Mouse (Mus musculus) frontal cortex, adult 2 months (tissue): ENCODE measurements around the gene Ubqln4. TPM values are rescaled to one million over a fixed set of nuclear protein-coding genes. Genes with fewer than 3 reads are reported as not detected.

Experiments
- DNase-seq, 2 experiments: peaks; one replicate each; pipeline ENCODE4 v3.0.0; 2022; ENCODE audit warnings: low spot score in 1 of 2; ENCODE audit errors: extremely low spot score in 1 of 2
- polyA plus RNA-seq: library from polyadenylated mRNA; depleted of rRNA; stranded (reverse); fragments of >200 nt; gene quantifications from 2 replicates; pipeline ENCODE4 v1.2.3, GENCODE M21; 2012

Ubqln4 gene
- polyA plus RNA-seq, 1 experiment, result 102 TPM

DNA sequence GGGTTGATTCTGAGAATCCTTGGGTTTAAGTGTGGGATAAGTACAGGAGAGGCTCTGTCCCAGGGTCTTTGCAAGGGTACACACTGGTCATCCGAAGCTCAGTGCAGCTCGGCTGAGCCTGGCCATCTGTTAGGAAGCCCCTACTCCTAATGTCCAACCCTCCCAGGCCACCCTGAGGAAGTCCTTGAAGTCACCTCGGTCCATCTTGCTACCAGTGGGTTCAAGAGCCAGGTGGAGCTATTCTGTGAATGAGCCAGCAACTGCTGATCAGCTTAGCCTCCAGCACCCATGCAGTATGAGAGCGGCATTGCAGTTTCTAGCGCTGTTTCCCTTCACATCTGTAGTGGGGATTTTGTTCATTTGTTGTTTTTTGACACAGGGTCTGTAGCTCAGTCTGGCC, 13.5 kb upstream of the Ubqln4 start:
- DNase-seq, result no peak

DNA sequence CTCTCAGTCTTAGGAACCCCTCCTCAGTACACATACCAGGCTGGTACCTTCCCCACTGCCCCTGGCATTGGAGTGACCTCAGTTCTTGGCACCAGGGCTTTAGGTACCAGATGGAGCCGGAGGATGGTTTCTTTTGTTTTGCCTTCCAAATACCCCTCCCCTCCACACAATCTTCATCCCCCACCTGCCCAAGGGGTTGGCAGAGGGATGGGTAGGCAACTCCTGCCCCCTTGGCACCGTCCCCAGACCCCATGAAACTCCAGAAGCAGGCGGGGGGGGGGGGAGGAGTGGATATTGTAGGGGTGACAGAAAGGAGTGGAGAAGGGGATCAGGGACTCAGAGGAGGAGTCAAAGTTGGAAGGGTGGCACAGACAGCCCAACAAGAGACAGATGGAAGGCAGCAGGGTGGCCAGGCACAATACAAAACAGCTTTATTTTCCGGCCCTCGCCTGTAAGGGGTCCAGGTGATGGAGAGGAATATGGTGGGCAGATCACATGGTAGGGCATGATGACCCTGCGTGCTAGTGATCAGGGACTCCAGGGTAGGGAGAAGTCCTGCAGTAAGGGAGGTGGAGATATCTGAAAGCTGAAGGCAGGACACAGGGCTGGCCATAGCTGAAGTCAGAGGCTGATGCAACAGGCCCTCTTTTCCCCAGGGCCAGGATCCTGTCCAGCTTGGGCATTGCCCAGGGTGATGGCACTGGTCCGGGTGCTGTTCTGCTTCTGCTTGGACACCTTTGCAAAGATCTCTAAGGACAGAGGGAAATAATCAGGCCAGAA, 11.7 kb upstream of the Ubqln4 start:
- DNase-seq, result no peak

DNA sequence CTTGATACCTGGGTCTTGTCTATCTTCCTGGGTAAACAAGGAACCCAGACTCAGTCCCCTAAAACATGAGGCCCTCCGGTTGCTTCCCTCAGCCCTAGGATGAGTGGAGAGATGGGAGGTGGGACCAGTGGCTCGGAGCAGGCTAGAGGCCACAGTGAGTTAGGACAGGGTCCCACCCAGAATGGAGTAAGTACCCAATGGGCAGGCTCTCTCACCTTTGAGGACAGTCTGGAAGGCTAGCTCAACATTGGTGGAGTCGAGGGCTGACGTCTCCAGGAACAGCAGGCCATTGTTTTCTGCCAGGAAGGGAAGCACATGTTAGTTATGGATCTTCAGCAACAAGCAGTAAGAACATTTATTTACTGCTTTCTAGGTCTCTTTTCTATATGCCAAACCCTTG, 11.1 kb upstream of the Ubqln4 start:
- DNase-seq, result no peak

DNA sequence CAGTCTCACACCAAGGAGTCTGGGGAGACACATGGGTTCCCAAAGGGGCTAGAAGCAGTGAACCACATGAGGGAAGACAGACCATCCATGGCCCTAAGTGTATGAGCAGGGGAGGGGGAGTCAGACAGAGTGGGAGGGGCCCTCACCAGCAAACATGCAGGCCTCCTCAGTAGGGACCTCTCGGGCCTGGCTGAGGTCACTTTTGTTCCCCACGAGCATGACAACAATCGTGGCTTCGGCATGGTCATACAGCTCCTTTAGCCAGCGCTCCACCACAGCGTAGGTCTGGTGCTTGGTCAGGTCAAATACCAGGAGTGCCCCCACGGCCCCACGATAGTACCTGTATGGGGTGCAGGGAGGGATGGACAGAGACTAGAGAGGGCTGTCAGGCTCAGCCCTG, 10.4 kb upstream of the Ubqln4 start:
- no peak for DNase-seq

DNA sequence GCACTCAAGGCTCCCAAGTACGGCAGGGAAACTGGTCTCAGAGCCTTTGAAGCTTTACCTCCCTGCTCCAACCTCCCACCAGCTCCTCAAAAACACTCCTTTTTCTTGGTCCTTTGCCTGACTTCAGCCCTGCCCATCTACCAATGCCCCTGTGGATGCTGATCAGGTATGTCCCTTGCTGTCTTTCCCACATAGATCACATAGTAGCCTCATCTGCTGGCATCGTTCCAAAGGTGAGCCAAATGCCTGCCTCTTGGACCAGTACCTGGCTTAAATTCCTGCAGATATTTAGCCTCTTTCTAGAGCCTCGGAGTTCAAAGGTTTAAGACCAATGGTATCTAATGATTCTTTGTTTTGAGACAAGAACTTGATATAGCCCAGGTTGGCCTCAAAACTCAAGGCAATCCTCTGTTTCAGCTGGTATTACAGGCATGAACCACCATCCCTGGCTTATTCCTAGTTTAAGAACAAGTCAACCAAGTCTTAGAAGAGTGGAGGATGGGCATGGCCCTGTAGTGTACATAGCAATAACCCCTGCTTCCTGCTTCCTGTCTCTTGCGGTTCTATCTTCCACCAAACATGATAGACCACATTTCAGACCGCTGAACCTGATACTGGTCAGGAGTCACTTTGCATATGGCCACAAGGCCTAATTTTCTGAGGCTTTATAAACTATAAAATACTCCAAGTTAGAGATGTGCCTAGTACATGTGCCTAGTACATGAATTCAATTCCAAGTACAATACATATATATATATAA, 9.7 kb upstream of the Ubqln4 start:
- no peak for DNase-seq

DNA sequence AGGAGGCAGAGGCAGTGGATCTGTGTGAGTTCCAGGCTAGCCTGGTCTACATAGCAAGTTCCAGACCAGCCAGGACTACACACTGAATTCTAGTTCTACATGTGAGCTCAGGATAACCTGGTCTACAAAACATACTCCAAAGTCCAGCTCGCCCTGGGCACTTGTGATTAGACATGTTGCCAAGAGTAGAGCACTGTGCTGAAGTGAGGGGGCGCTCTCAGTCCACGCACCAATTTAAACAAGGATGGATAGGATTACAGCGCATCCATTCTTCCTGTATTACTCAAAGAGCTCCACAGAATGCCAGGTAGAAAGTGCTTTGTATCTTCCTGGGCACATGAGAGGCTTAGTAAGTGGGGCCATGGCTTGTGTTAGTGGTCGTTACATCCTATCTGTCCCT, 9.0 kb upstream of the Ubqln4 start:
- DNase-seq, result no peak

DNA sequence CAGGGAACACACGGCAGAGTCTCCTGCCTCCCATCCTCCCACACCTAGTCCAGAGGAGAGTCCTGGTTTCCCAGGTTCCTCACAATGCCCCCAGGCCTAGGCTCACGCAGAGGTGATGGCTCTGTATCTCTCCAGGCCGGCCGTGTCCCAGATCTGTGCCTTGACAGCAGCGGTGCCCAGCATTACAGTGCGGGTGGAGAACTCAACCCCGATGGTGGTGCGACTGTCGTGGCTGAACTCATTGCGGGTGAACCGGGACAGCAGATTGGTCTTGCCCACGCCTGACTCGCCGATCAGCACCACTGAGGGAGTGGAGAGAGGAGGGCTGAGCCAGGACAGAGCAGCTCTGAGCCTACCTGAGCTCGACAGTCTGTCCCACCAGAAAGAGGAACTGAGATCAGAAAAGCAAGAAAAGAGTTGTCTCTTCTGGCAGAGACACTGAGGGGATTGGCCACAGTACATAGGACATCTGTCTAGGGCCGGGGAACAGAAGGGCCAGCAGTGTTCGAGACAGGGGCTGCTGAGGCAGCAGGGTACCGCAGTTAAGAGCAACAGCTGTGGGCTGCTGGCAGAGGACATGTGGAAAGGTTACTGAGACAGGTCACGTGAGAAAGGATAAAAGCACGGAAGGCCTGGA, 8.5 kb upstream of the Ubqln4 start:
- no peak for DNase-seq

DNA sequence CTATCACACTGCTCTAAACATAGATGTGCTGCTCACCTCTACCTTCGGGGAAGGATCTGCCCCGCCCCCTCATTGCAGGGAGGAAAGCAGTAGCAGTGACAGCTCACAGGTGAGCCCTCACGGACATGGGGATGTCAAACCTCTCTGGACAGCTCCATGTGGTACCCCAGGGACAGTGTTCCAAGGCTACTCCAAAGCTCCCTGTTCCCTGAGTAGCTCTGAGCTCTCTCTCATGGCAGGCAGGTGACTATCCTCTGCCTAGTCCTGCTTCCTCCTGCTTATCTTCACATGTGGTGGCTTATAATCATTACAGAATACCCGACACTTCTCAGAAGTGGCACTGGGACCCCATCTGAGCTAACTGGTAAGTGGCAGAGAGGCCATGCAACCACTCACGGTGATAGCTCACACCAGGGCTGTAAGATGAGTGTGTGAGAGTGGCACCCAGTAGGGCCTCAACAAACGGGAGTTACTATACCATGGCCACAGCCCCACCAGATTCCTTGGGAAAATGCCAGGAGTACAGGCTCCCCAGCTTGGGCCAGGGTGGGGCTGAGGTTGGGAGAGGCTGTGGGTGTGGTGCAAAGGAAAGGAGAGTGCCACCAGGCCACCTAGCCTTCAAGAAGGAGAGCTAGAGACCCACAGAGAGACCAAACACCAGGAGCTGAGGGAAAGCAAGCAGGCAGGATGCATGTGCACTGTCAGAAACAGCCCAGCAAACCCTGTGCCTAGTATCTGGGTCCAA, 6.7 kb upstream of the Ubqln4 start:
- no peak for DNase-seq

DNA sequence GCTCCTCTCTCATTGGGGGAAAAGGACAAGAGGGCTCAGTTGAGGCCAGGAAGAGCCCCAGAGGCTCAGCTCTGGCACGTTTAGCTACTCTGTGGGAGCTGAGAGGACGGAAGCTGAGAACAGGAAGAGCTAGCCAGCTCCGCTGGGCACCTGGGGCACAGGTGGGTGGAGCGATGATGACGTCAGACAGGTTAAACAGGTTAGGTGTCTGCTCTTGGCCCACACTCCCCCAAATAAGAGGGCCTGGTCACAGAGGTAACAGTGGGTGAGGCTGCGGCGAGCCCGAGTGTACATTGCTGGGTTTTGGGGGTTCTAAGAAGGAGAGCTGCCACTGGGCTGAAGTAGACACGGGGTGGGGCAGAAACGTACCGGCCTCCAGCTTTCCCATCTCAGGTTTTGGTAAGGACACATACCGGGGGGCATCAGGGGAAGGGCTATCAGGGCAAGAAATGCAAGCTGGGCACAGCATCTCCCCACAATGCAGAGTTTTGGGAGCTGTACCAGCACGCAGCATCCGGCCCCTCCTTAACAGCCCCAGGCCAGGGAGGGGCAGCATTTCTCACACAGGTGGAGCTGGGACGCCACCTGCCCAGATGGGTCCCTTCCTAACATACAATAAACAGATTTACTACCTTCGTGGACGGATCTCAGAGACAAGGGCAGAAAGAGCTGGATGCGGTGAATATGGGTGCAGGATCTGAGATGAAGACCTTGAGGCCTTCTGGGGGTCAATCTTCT, 5.2 kb upstream of the Ubqln4 start, which contains the start of gene Rab25:
TSS of gene Rab25 (minus strand) at position 121 of the 738 bp plus-strand sequence.
- DNase-seq, result no peak

DNA sequence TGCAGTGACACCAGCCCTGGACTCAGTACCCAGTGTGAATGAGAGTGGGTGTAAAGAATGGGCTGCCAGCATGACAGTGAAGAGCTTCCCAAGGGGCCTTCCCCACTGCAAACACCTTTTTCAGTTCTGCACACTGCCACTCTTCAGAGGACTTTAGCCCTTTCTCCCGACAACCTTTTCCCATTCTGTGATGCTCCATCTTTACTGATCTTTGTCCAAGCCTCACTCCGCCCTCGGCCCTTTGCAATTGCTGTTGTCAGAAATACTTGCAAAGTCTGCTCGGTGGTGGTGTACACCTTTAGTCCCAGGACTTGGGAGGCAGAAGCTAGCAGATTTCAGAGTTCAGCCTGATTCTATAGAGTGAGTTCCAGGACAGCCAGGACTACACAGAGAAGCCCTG, 2.0 kb upstream of the Ubqln4 start:
- no peak for DNase-seq

DNA sequence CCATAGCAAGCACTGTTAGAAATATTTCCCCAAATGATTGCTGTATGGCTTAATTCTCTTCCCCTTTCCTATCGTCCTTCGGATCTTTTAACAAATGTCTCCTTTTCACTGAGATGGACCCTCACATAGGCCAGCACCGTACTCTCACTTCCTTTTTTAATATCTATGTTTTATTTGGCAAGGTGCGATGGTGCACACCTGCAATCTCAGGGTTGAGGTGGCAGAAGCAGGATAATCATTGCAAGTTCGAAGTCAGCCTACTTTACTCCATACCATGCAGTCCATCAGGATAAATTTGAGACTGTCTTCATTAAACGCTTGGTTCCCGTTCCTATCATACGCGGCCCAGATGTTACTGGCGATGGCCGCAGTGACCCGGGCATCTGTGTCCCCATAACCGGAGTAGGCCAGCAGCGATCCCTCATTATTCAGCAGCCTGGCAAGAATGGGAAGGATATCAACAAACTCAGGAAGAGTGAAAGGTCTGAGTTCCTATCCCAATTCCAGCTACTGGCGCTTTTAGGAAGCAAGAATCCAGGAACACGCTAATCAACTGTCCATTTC, 1.4 kb upstream of the Ubqln4 start:
- DNase-seq, result no peak

DNA sequence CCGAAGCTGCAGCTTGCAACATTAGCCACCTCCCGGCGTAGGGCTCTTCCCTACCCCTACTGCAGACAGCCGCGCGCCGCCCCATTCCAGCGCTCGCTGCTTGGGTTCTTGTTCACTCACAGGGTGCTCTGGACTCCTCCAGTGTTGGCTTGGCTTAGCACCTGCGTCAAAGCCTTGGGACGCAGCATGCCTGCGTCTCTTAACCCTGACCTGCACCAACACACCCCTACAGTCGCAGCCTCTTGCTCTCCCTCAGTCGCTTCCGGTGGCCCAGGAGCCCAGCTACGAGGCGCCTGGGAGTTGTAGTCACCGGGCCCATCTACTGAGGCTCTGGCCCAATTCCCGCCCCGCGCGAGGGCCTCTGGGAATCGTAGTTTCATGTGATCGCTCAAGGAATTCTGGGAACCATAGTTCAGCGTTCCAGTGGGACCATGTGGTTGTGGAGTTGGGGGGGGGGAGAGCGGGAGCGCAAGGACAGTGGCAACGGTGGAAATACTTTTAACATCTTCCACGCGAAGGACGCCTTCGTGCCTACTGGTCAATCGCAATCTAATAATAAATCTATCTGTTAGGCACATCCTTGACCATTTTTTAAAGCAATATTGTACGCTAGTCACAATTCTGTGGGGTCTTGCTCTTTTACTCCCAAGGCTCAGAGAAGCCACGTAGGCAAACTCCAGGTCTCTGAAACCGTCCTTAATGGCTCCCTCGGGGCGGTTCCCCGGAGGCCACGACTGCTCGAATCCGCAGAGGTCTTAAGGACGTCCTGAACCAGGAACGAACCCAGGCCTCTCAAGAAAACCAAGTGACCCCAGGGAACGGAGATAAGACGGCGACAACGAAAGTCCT, 658 bp upstream of the Ubqln4 start, which contains the start of gene Lamtor2:
TSS of gene Lamtor2 (minus strand) at position 399 of the 849 bp plus-strand sequence.
- peak; percentile 98 to 99 for DNase-seq

DNA sequence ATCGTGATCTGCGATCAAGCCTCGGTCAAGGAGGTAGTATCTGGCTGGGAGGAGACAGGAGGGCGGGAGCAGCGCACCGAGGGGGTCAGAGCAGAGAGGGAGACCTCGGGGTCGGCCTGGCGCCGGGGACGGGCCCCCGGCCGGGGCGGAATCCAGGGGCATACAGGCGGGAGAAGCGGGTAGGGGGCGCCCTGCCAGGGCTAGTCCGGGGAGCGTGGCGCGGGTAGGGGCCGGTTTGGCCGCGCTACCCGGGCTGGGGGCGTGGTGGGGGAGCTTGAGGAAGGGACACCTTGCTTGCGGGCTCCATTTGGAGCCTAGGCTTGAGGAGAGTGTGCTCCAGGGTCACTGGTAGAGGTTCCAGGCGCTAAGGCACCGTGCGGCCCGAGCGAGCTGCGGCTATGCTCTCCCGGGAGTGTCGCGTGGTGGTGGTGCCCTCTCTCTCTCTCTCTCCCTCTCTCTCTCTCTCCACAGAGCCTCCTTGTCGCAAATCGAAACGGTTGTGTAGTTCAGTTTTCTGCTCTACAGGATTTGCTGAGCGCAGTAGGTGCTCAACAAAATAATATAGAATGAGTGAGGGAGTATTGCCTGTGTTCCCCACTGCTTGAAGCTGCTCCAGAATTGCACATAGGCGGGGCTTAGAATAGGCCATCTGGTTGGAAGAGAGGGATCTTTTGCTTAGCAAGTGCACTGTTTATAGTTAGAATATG, 475 bp downstream of the Ubqln4 start:
- DNase-seq, result peak in 1 of 2 experiments; percentile 57

DNA sequence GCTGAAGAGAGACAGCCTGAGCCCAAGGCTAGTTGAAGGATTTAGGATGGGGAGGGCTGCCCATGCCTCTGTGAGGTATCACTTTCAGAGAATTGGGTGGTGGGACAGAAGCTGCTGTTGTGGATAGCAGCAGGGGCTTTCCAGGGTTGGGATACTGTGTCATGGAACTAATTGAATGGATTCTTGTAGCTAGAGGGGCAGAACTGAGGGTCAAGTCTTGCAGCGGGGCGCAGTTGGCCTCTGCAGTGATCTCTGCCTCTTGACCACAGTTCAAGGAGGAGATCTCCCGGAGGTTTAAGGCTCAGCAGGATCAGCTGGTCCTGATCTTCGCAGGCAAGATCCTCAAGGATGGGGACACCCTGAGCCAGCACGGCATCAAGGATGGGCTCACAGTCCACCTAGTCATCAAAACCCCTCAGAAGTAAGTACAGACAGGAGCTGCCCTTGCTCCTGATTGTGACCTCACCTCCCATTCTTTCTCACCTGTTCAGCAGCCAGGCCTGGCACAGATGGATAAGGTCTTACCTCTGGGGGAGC, 1.6 kb downstream of the Ubqln4 start:
- DNase-seq, result no peak

DNA sequence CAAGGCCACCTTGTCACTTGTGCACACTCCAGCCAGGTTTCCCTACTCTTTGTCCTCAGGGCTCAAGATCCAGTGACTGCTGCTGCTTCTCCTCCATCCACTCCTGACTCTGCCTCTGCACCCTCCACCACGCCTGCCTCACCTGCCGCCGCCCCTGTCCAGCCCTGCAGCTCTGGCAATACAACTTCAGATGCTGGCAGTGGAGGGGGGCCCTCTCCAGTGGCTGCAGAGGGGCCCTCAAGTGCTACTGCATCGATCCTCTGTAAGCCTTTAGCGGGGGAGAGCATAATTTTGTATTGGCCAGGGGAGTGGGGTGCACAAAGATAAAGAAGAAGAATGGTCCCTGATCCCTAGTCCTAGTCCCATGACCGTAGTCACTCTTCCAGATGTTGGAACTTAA, 2.2 kb downstream of the Ubqln4 start:
- DNase-seq, result no peak

DNA sequence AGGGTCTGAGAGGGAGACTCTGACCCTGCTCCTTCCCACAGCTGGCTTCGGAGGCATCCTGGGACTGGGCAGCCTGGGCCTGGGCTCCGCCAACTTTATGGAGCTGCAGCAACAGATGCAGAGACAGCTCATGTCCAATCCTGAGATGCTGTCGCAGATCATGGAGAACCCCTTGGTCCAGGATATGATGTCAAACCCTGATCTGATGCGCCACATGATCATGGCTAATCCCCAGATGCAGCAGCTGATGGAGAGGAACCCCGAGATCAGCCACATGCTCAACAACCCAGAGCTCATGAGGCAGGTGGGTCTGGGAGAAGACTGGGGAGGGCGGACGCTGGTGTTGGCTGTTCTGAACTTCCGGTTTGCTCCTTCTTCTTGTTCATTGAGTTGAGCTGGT, 3.1 kb downstream of the Ubqln4 start:
- DNase-seq, result no peak

DNA sequence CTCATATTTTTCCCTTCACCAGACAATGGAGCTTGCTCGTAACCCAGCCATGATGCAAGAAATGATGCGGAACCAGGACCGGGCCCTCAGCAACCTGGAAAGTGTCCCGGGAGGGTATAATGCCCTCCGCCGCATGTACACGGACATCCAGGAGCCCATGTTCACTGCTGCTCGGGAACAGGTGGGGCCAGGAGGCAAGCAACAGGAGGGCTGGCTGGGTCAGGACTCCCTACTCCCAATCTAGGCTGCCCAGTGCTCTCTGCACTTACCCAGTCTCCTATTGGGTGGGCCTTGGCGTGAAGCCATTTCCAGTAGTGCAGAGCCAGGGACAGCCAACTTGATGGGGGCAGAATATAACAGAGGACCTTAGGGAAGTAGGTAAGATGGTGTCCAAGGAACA, 6.0 kb downstream of the Ubqln4 start:
- no peak for DNase-seq

DNA sequence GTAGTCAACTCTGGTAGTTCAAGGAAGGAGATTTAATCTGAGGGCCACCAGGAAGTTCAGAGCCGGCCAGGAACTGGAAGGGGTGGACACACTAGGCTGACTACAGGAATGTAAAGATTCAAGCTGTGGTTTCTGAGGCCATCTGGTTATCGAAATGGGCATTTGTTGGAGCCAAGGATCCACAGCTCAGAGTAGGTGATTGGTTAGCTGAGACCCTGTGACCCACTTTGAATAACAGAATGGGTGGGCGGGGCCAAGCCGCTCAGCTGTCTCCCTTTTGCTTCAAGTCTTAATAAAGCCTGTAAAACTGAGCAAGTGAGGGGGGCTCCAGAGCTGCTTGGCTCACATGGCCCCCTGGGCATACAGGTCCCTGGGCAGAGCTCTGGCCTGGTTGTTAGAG, 8.4 kb downstream of the Ubqln4 start:
- no peak for DNase-seq
